In the genomic region with DNA sequence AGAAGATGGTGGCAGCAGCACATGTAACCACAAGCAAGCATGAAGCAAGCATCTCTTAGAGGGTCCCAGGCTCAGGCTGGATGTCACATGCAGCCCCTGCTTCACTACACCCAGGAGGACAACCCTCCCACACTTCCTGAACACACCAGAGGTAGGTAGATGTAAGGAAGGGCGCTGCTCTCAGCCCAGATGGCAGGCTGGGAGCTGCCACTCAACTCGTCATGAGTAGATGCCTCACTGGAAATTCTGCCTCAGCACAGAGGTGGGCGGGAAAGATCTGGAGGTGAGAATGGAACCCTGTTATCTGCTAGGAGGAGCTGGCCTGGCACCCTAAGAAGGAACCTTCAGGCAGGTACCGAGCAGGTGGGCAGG, we compare ENCODE assay signal across 13 mouse cellular contexts. TPM values are rescaled to one million over a fixed set of nuclear protein-coding genes. Genes with fewer than 3 reads are reported as not detected.
DNase-seq lines count a peak whose midpoint lies in the region; ATAC-seq and TF ChIP-seq lines count a peak whose summit lies in the region.
"Had no signal": no experiment of that assay in that cellular context is flagged by ENCODE, and none has a peak within 500 bp of the region (broad histone marks: within the 10 kb centered on the region; RNA-seq: fewer than 3 reads in every experiment).

No protein-coding gene starts in this region.

- H3K27me3 ChIP-seq in liver, embryonic 13.5 days, result no peaks in the 10 kb centered on the region
- no peaks in the 10 kb centered on the region for H3K27me3 ChIP-seq in MEL (ENCODE audit: control insufficient read depth in 1 of 2, insufficient read depth in 2 of 2, low read length in 2 of 2)
- H3K27me3 ChIP-seq in forebrain, embryonic 10.5 days (ENCODE audit: poor library complexity, severe bottlenecking), result no peaks in the 10 kb centered on the region
- H3K27me3 ChIP-seq in limb, embryonic 12.5 days, result no peaks in the 10 kb centered on the region
- H3K27me3 ChIP-seq: limb, embryonic 15.5 days; megakaryocyte, embryonic 14.5 days had no signal

- peak overlapping the region; percentile 47; the same call in 1 of the 2 replicates for H3K4me3 ChIP-seq in liver, embryonic 13.5 days (replicated peaks)
- H3K4me3 ChIP-seq in MEL (ENCODE audit: control insufficient read depth in 1 of 2, insufficient read depth in 1 of 2, low read depth in 2 of 2, low read length in 2 of 2), result no peak overlapping the region
- no peak overlapping the region for H3K4me3 ChIP-seq in forebrain, embryonic 10.5 days
- no peak overlapping the region for H3K4me3 ChIP-seq in limb, embryonic 12.5 days (replicated peaks)
- H3K4me3 ChIP-seq: limb, embryonic 15.5 days; megakaryocyte, embryonic 14.5 days had no signal

- no peak for TF ChIP-seq POLR2A in MEL (IDR thresholded peaks at IDR 0.05; ENCODE audit: control insufficient read depth in 1 of 2, insufficient read depth in 1 of 2, low read depth in 1 of 2, low read length in 2 of 2, poor library complexity in 1 of 2)

- no peaks in the 10 kb centered on the region for H3K9me3 ChIP-seq in liver, embryonic 13.5 days (replicated peaks)
- H3K9me3 ChIP-seq in MEL (replicated peaks; ENCODE audit: insufficient read depth, low read length), result no peaks in the 10 kb centered on the region
- H3K9me3 ChIP-seq in forebrain, embryonic 10.5 days, result no peaks in the 10 kb centered on the region
- H3K9me3 ChIP-seq in limb, embryonic 12.5 days, result no peaks in the 10 kb centered on the region
- H3K9me3 ChIP-seq: limb, embryonic 15.5 days; megakaryocyte, embryonic 14.5 days had no signal

- H3K79me2 ChIP-seq in MEL (ENCODE audit: control insufficient read depth, insufficient read depth, low read length, poor library complexity), result no peaks in the 10 kb centered on the region

- no peak for TF ChIP-seq CTCF in MEL (IDR thresholded peaks at IDR 0.05 in 2 of 3, conservative IDR thresholded peaks at IDR 0.05 in 1 of 3; ENCODE audit: control insufficient read depth in 1 of 3, insufficient read depth in 1 of 3, low read depth in 2 of 3, low read length in 3 of 3, poor library complexity in 1 of 3, severe bottlenecking in 1 of 3)

- 75% methylated on average over 4 of the region's 4 CpGs for WGBS in liver, embryonic 13.5 days (ENCODE audit: insufficient replicate concordance)
- 82% methylated on average over 4 of the region's 4 CpGs for WGBS in forebrain, embryonic 10.5 days
- WGBS in limb, embryonic 12.5 days, result 68% methylated on average over 4 of the region's 4 CpGs

- H3K4me1 ChIP-seq in liver, embryonic 13.5 days (replicated peaks), result peaks cover 99% of the 10 kb centered on the region
- peaks cover 25 to 35% of the 10 kb centered on the region in 2 experiments for H3K4me1 ChIP-seq in MEL (ENCODE audit: control insufficient read depth in 1 of 2, insufficient read depth in 2 of 2, low read length in 2 of 2)
- peaks cover 55% of the 10 kb centered on the region for H3K4me1 ChIP-seq in forebrain, embryonic 10.5 days
- H3K4me1 ChIP-seq in limb, embryonic 12.5 days (replicated peaks), result peaks cover 23% of the 10 kb centered on the region

- peak overlapping the region; percentile 72 for H3K9ac ChIP-seq in liver, embryonic 13.5 days
- no peak overlapping the region for H3K9ac ChIP-seq in MEL (ENCODE audit: control insufficient read depth, low read depth, low read length, poor library complexity, severe bottlenecking)
- no peak overlapping the region for H3K9ac ChIP-seq in limb, embryonic 12.5 days (replicated peaks)
- H3K9ac ChIP-seq: limb, embryonic 15.5 days had no signal

- no peak for TF ChIP-seq RAD21 in MEL (IDR thresholded peaks at IDR 0.05; ENCODE audit: low read depth, low read length)

- TF ChIP-seq EP300 in MEL (IDR thresholded peaks at IDR 0.05; ENCODE audit: low read depth in 1 of 2, low read length in 2 of 2), result no peak

- ATAC-seq in liver, embryonic 13.5 days (ENCODE audit: low read depth), result no peak
- ATAC-seq in limb, embryonic 12.5 days (ENCODE audit: insufficient number of reproducible peaks, insufficient read depth, low FRiP score, low TSS enrichment, low read depth), result no peak
- ATAC-seq in frontal cortex, adult (ENCODE audit: low TSS enrichment), result no peak
- no peak for ATAC-seq in megakaryocyte progenitor cell, adult 5-6 weeks (replicated peaks; ENCODE audit: poor library complexity)

- peak overlapping the region; percentile 70 for H3K4me2 ChIP-seq in liver, embryonic 13.5 days
- no peak overlapping the region for H3K4me2 ChIP-seq in limb, embryonic 12.5 days
- H3K4me2 ChIP-seq: limb, embryonic 15.5 days had no signal

- peaks cover 77% of the 10 kb centered on the region for H3K36me3 ChIP-seq in liver, embryonic 13.5 days
- H3K36me3 ChIP-seq in MEL (ENCODE audit: control insufficient read depth in 1 of 2, insufficient read depth in 2 of 2, low read length in 2 of 2), result peaks cover 0 to 26% of the 10 kb centered on the region in 2 experiments
- H3K36me3 ChIP-seq in forebrain, embryonic 10.5 days (replicated peaks), result peaks cover 81% of the 10 kb centered on the region
- H3K36me3 ChIP-seq in limb, embryonic 12.5 days, result peaks cover 65% of the 10 kb centered on the region

- no peak for DNase-seq in liver, embryonic 13.5 days
- DNase-seq in liver (no peak), MEL (ENCODE audit: low read depth, low spot score) (no peak)
- no peak for DNase-seq in forebrain, embryonic 10.5 days (ENCODE audit: extremely low spot score, low spot score)
- DNase-seq in frontal cortex, postnatal 10 days (ENCODE audit: low spot score in 2 of 2), result no peak
- DNase-seq: cerebellum, adult 9-10 months; heart, adult 18-20 months; thymus, postnatal 4 days had no signal

- H3K27ac ChIP-seq in liver, embryonic 13.5 days, result peak overlapping the region; percentile 94
- no peak overlapping the region for H3K27ac ChIP-seq in MEL (ENCODE audit: control insufficient read depth, low read depth, low read length)
- H3K27ac ChIP-seq in forebrain, embryonic 10.5 days, result peak overlapping the region; percentile 79
- peak overlapping the region; percentile 50; the same call in 1 of the 2 replicates for H3K27ac ChIP-seq in limb, embryonic 12.5 days
- H3K27ac ChIP-seq: limb, embryonic 15.5 days had no signal

TF ChIP-seq in MEL, 35 proteins besides CTCF, POLR2A, EP300 and RAD21:
- TF ChIP-seq MAX (IDR thresholded peaks at IDR 0.05; ENCODE audit: low read length) (0 out of 2 replicates have a peak, but pooled peaks have one; percentile 23), HCFC1 (IDR thresholded peaks at IDR 0.05; ENCODE audit: low read depth, low read length) (no peak), ZC3H11A (IDR thresholded peaks at IDR 0.05; ENCODE audit: low read depth, low read length) (no peak)

RNA-seq across cellular contexts. Expression of a gene that starts 45.7 kb away (rescaled TPM):
- polyA plus RNA-seq in liver, embryonic 13.5 days (2015; fragmentation: Nextera tagmentation; extraction: Ambion mirVana), result 19.1 and 21.4 TPM in 2 replicates
- total RNA-seq in MEL (2012; rRNA removed), result 7.3 and 7.9 TPM in 2 replicates
- polyA plus RNA-seq in MEL (2012; ENCODE audit: insufficient read depth in 1 of 2, insufficient read length in 2 of 2, low read depth in 1 of 2, low replicate concordance in 2 of 2, missing spikeins in 1 of 2), result 10 to 100 TPM in 1 of 2 experiments, not detected in 1; 15.4 TPM
- 39.4 and 39.5 TPM in 2 replicates for polyA plus RNA-seq in forebrain, embryonic 10.5 days (2016; fragmentation: Nextera tagmentation; extraction: Ambion mirVana)
- polyA plus RNA-seq in limb, embryonic 12.5 days (2016; fragmentation: Nextera tagmentation; extraction: Ambion mirVana), result 27.7 and 29.8 TPM in 2 replicates
- total RNA-seq in megakaryocyte progenitor cell, adult 5-6 weeks (2015), result 16.0 and 21.5 TPM in 2 replicates
- total RNA-seq in megakaryocyte progenitor cell, adult 5-6 weeks (2017), result 12.2 and 15.9 TPM in 2 replicates
